Mouse (Mus musculus) stomach, embryonic 14.5 days (tissue): Measurements from ENCODE around the gene Dad1. TPM values are rescaled to one million over a fixed set of nuclear protein-coding genes. Genes with fewer than 3 reads are reported as not detected.

Source experiments
- ATAC-seq: fragments of 200-750 bp; cut with Nextera tagmentation; 2 replicates; pipeline ENCODE4 v1.8.0; 2017; ENCODE audit warnings: low read depth, moderate TSS enrichment; ENCODE audit not compliant: insufficient number of reproducible peaks, insufficient read depth, low FRiP score
- H3K27ac ChIP-seq: fragments of 300-500 bp; sonication (generic); 2 replicates; pipeline ENCODE4 v1.5.1; 2014; ENCODE audit warnings: mild to moderate bottlenecking, low read length, moderate library complexity, mixed read lengths
- H3K27me3 ChIP-seq: fragments of 300-500 bp; sonication (generic); 2 replicates; pipeline ENCODE4 v1.6.1; 2014; ENCODE audit warnings: low read length, control low read depth, mixed read lengths; ENCODE audit not compliant: control insufficient read depth, insufficient read depth
- H3K36me3 ChIP-seq: fragments of 300-500 bp; sonication (generic); 2 replicates; pipeline ENCODE4 v1.6.1; 2014; ENCODE audit warnings: mild to moderate bottlenecking, control low read depth, low read length, moderate library complexity, mixed read lengths; ENCODE audit not compliant: control insufficient read depth, insufficient read depth
- H3K4me1 ChIP-seq: fragments of 300-500 bp; sonication (generic); 2 replicates; pipeline ENCODE4 v1.6.1; 2014; ENCODE audit warnings: low read length, control low read depth, mixed read lengths; ENCODE audit not compliant: control insufficient read depth, insufficient read depth
- H3K4me2 ChIP-seq: fragments of 300-500 bp; sonication (generic); replicated peaks from 2 replicates; pipeline ENCODE4 v1.6.1; 2014; ENCODE audit warnings: low read depth, low read length, control low read depth
- H3K4me3 ChIP-seq: fragments of 300-500 bp; sonication (generic); 2 replicates; pipeline ENCODE4 v1.5.1; 2014; ENCODE audit warnings: low read depth, low read length, control low read depth
- H3K9ac ChIP-seq: fragments of 300-500 bp; sonication (generic); replicated peaks from 2 replicates; pipeline ENCODE4 v1.6.1; 2014; ENCODE audit warnings: low read depth, mild to moderate bottlenecking, control low read depth, low read length, moderate library complexity, mixed read lengths
- H3K9me3 ChIP-seq: fragments of 300-500 bp; sonication (generic); 2 replicates; pipeline ENCODE4 v1.6.1; 2016; ENCODE audit warnings: low read depth, low read length, control low read depth; ENCODE audit not compliant: control insufficient read depth
- WGBS: fragments of 180-500 bp; shearing (Covaris S2); extraction: QIAGEN DNeasy Blood & Tissue Kit; methylation state at CpG from one replicate; pipeline ENCODE4 v1.1.7; 2014; 5-methylcytosine and 5-hydroxymethylcytosine counted together
- polyA plus RNA-seq: library from polyadenylated mRNA; unstranded; fragments of >200 nt; fragmentation: Nextera tagmentation; extraction: Ambion mirVana; gene quantifications from 2 replicates; pipeline ENCODE4 v1.2.1, GENCODE M21; 2014

Gene Dad1
- polyA plus RNA-seq, 1 experiment from 2014 or later: 406 TPM

- Histone ChIP-seq H3K4me3 (no peak overlapping the region), H3K9ac (no peak overlapping the region), H3K27me3 (no peaks in the 10 kb centered on the region), H3K9me3 (no peaks in the 10 kb centered on the region), H3K4me2 (no peak overlapping the region), H3K36me3 (no peaks in the 10 kb centered on the region), H3K27ac (peak overlapping the region; percentile 27; the same call in 1 of the 2 replicates), H3K4me1 (peaks cover 22% of the 10 kb centered on the region; the same call in 1 of the 2 replicates)
- 65% methylated on average over 9 of the region's 9 CpGs for WGBS
- ATAC-seq: no peak
Observed at GRCm38 (mm10) chr14:54193354-54194133, 60.4 kb downstream of the Dad1 start.

- no peaks in the 10 kb centered on the region for H3K9me3 ChIP-seq
- no peak overlapping the region for H3K4me2 ChIP-seq
- no peak overlapping the region; the same call in 1 of the 2 replicates for H3K27ac ChIP-seq
- H3K4me3 ChIP-seq: no peak overlapping the region
- H3K36me3 ChIP-seq: no peaks in the 10 kb centered on the region
- WGBS: 40% methylated on average over 3 of the region's 3 CpGs
- H3K4me1 ChIP-seq: peaks cover 22% of the 10 kb centered on the region; the same call in 1 of the 2 replicates
- ATAC-seq: peak; percentile 68; the same call in 1 of the 2 replicates
- H3K27me3 ChIP-seq: no peaks in the 10 kb centered on the region
- H3K9ac ChIP-seq: no peak overlapping the region
Observed at GRCm38 (mm10) chr14:54192462-54192847, 61.4 kb downstream of the Dad1 start.

DNA sequence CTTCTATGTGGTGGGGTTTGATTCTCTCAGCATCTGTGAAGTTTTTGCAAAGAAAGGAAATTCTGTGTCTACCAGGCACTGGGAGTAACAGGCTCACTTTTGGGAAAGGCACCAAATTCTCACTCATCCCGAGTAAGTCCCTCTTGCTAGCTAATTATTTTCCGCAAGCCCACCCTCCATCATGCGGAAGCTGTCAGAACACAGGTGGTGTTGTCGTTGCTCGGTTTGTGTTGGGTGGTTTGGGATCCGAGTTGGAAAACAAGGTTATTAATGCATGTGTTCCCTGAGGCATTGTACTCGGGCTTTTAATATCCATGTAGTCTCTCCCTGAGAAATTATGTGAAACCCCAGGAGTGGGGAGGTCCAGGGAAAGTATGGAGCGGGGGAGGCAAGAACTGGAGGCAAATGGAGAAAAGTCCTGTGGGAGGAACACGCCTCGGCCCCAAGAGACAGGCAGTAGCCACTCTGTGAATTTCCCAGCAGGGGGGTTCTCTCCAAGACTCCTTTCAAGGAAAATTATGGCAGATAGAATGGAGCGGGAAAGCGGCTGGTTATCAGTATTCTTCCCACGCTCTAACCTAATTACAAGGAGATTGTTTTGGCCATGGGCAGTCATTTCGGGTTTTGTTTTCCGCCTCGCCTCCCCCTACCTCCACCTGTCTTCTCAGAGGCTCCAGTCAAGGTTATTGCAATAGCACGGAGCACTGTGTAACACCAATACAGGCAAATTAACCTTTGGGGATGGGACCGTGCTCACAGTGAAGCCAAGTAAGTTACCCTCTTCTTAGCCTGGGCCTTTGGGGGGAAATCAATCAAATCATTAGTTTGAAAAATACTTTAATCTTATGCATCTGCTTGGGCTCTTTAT lies 62.1 kb downstream of the Dad1 start:
- H3K4me3 ChIP-seq: no peak overlapping the region
- peaks cover 22% of the 10 kb centered on the region; the same call in 1 of the 2 replicates for H3K4me1 ChIP-seq
- no peaks in the 10 kb centered on the region for H3K9me3 ChIP-seq
- H3K27me3 ChIP-seq: no peaks in the 10 kb centered on the region
- H3K27ac ChIP-seq: no peak overlapping the region
- 56% methylated on average over 18 of the region's 18 CpGs for WGBS
- ATAC-seq: 0 out of 2 replicates have a peak, but pooled peaks have one; percentile 21
- no peak overlapping the region for H3K4me2 ChIP-seq
- no peak overlapping the region for H3K9ac ChIP-seq
- H3K36me3 ChIP-seq: no peaks in the 10 kb centered on the region

GRCm38 (mm10) chr14:54191026-54191390 lies 62.9 kb downstream of the Dad1 start:
- ATAC-seq: no peak

DNA sequence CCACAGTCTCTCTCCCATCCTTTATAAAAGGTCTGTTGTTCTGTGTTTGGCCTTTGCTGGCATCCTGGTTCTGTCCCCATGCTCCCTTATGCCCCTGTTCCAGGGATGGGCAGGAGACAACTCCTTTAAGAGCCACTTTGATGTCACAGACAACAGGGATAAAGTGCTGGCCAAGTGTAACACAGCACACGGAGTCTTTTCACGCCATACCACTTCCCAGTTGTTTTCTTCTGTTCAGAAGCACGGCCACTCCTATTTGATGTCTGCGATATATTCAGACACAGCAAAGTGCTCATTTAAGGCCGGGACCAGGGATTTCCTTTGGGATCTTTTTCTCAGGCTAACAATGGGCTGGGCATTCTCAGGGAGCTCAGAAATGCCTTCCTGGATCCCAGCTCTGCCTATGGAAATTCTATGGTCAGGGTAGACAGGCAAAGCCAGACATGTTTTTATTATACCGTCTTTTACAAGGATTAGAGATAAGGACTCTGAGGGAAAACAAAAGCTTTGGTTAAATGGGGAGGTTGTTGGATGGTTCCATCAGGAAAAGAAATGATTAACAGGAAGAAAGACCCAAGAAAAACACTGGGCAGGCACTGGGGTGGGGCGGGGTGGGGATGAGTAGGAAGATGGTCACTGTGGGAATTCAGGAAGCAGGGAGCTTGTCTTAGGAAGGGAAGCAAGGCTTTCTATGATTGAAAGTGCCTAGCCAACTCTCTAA lies 63.4 kb downstream of the Dad1 start:
- peaks cover 28% of the 10 kb centered on the region for H3K4me1 ChIP-seq
- H3K9ac ChIP-seq: no peak overlapping the region
- H3K27me3 ChIP-seq: no peaks in the 10 kb centered on the region
- WGBS: 53% methylated on average over 7 of the region's 7 CpGs
- H3K36me3 ChIP-seq: no peaks in the 10 kb centered on the region
- no peak overlapping the region for H3K4me3 ChIP-seq
- no peak for ATAC-seq
- H3K4me2 ChIP-seq: no peak overlapping the region
- H3K9me3 ChIP-seq: no peaks in the 10 kb centered on the region
- no peak overlapping the region; the same call in 1 of the 2 replicates for H3K27ac ChIP-seq

More at GRCm38 (mm10) chr14:54191026-54191390, 62.9 kb downstream of the Dad1 start:
- H3K9ac ChIP-seq: no peak overlapping the region
- H3K9me3 ChIP-seq: no peaks in the 10 kb centered on the region
- peaks cover 25% of the 10 kb centered on the region for H3K4me1 ChIP-seq
- no peaks in the 10 kb centered on the region for H3K27me3 ChIP-seq
- WGBS: 47% methylated on average over 4 of the region's 4 CpGs
- H3K4me3 ChIP-seq: no peak overlapping the region
- no peaks in the 10 kb centered on the region for H3K36me3 ChIP-seq
- no peak overlapping the region for H3K4me2 ChIP-seq
- H3K27ac ChIP-seq: no peak overlapping the region; the same call in 1 of the 2 replicates

- H3K27me3 ChIP-seq: no peaks in the 10 kb centered on the region
- H3K9ac ChIP-seq: no peak overlapping the region
- no peak overlapping the region for H3K4me2 ChIP-seq
- peaks cover 21% of the 10 kb centered on the region for H3K4me1 ChIP-seq
- no peak for ATAC-seq
- WGBS: 76% methylated on average over 3 of the region's 3 CpGs
- H3K9me3 ChIP-seq: no peaks in the 10 kb centered on the region
- no peak overlapping the region for H3K4me3 ChIP-seq
- no peak overlapping the region for H3K27ac ChIP-seq
- no peaks in the 10 kb centered on the region for H3K36me3 ChIP-seq
Observed at GRCm38 (mm10) chr14:54189255-54189654, 64.6 kb downstream of the Dad1 start.

DNA sequence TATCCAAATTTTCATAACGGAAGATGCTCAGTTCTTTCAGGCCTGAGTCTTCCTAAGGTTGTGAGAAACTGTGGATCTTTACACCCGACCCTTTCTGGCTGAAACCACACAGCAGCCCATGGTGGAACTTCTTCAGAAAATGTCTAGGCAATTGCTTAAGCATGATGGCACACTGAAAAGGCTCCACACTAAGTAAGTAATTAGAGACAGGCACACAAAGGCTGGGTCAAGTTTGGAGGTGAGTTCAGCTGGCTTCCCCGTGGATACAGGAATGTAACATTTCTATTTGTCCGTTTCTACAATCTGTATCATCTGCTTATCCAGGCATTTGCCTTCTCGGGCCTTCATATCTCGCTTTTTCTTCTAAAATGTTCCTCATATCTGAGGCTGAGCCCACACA lies 66.7 kb downstream of the Dad1 start:
- Histone ChIP-seq H3K36me3 (no peaks in the 10 kb centered on the region), H3K4me1 (peaks cover 11% of the 10 kb centered on the region), H3K4me2 (no peak overlapping the region), H3K9me3 (no peaks in the 10 kb centered on the region), H3K4me3 (no peak overlapping the region), H3K9ac (no peak overlapping the region), H3K27ac (no peak overlapping the region), H3K27me3 (no peaks in the 10 kb centered on the region)
- no peak for ATAC-seq
- WGBS: 65% methylated on average over 6 of the region's 6 CpGs
